Mouse (Mus musculus) G1E (cell line): ENCODE results near the gene Aldoc.

ENCODE experiments used
- CTCF ChIP-seq: IDR thresholded peaks from 2 replicates; pipeline ENCODE4 v1.5.1; 2012; ENCODE audit warnings: low read depth, low read length, inconsistent platforms, mixed read lengths
- GATA1 ChIP-seq: IDR thresholded peaks from 2 replicates; pipeline ENCODE4 v1.6.1; 2012; ENCODE audit warnings: borderline replicate concordance, low read length, inconsistent platforms, mixed read lengths
- GATA2 ChIP-seq: IDR thresholded peaks from 2 replicates; pipeline ENCODE4 v1.6.1; 2012; ENCODE audit warnings: low read depth, low read length, inconsistent platforms, borderline replicate concordance

- TF ChIP-seq CTCF, result 0 out of 2 replicates have a peak, but pooled peaks have one; percentile 40
- no peak for TF ChIP-seq GATA1
- TF ChIP-seq GATA2, result no peak
These were observed 32.9 kb downstream of the Aldoc start for GRCm38 (mm10) chr11:78355471-78356238.
